Mouse (Mus musculus) CH12.LX (cell line): ENCODE measurements at regions not wholly inside any gene's neighbourhood (a gene's known extent, or its start where the extent isn't known, plus 50 kb on each side); places are given as distances from the start of the nearest gene placed in this dataset.

Experiments used
- CTCF ChIP-seq, 2 experiments: IDR thresholded peaks in 1 of 2; conservative IDR thresholded peaks in 1 of 2; 2 replicates each; pipeline ENCODE4 v1.5.1; 2011 to 2012; ENCODE audit warnings: low read depth in 2 of 2, low read length in 2 of 2, improper control_type of control experiment in 1 of 2, inconsistent platforms in 1 of 2, mild to moderate bottlenecking in 1 of 2, moderate library complexity in 1 of 2
- IRF4 ChIP-seq: IDR thresholded peaks from 2 replicates; pipeline ENCODE4 v1.6.1; 2014; ENCODE audit warnings: low read depth, mild to moderate bottlenecking, inconsistent platforms, low read length, improper control_type of control experiment
- ZC3H11A ChIP-seq: IDR thresholded peaks from 2 replicates; pipeline ENCODE4 v1.6.1; 2012; ENCODE audit warnings: low read depth, mild to moderate bottlenecking, inconsistent platforms, low read length, improper control_type of control experiment

- no peak for TF ChIP-seq CTCF (conservative IDR thresholded peaks at IDR 0.05 in 1 of 2, IDR thresholded peaks at IDR 0.05 in 1 of 2; ENCODE audit: low read depth in 2 of 2, low read length in 2 of 2)
- TF ChIP-seq IRF4: no peak
- TF ChIP-seq ZC3H11A: no peak
Measured at GRCm38 (mm10) chr1:193590301-193590829, 220.3 kb upstream of the Camk1g start.
